22 mouse cellular contexts compared by ENCODE assay signal in genomic region chr5:142521195-142521866, GRCm38 (mm10). TPM values are rescaled to one million over a fixed set of nuclear protein-coding genes. Genes with fewer than 3 reads are reported as not detected.
DNase-seq lines count a peak whose midpoint lies in the region; ATAC-seq and TF ChIP-seq lines count a peak whose summit lies in the region.
"Had no signal": no experiment of that assay in that cellular context is flagged by ENCODE, and none has a peak within 500 bp of the region (broad histone marks: within the 10 kb centered on the region; RNA-seq: fewer than 3 reads in every experiment).

No protein-coding gene starts in this region.

- intact Hi-C loops in heart, adult 2 months (cut with DNase I), result no loop called here
- intact Hi-C loops in gastrocnemius, postnatal 14 days (cut with DNase I; ENCODE audit: low total_unique reads), result no loop called here

- whole genome bisulfite sequencing in heart, embryonic 11.5 days (ENCODE audit: insufficient replicate concordance), result 76% methylated on average over 11 of the region's 11 CpGs
- WGBS in heart, adult 2 months, result 76% methylated on average over 11 of the region's 11 CpGs
- 54% methylated on average over 11 of the region's 11 CpGs for WGBS in liver, embryonic 13.5 days (ENCODE audit: insufficient replicate concordance)

- TF ChIP-seq CTCF in heart, adult 2 months (IDR thresholded peaks at IDR 0.05), result no peak

- H3K79me2 ChIP-seq in heart, adult 2 months (replicated peaks; ENCODE audit: control insufficient read depth, insufficient read depth, low read length), result no peaks in the 10 kb centered on the region

- TF ChIP-seq EP300 in heart, adult 2 months (IDR thresholded peaks at IDR 0.05; ENCODE audit: insufficient read depth, low read depth, low read length), result no peak

- ATAC-seq in heart, embryonic 11.5 days (replicated peaks; ENCODE audit: insufficient number of reproducible peaks, low FRiP score, low TSS enrichment), result peak; percentile 87; the same call in 1 of the 2 replicates
- ATAC-seq in liver, embryonic 13.5 days (ENCODE audit: low read depth), result peak; percentile 95
- ATAC-seq: CD4-positive, CD25-positive, alpha-beta regulatory T cell, adult 4 months; forebrain, embryonic 13.5 days; hindbrain, postnatal 0 days; lung, postnatal 0 days had no signal

- no peaks in the 10 kb centered on the region for H3K9me3 ChIP-seq in heart, embryonic 11.5 days (replicated peaks; ENCODE audit: control insufficient read depth, low read length)
- no peaks in the 10 kb centered on the region; the same call in 1 of the 2 replicates for H3K9me3 ChIP-seq in ES-E14 (ENCODE audit: control insufficient read depth, insufficient read depth, low read depth, low read length)
- no peaks in the 10 kb centered on the region for H3K9me3 ChIP-seq in liver, embryonic 13.5 days (replicated peaks)
- H3K9me3 ChIP-seq: forebrain, embryonic 13.5 days; limb, embryonic 13.5 days; midbrain, embryonic 10.5 days; neural tube, embryonic 15.5 days had no signal

- no peak for DNase-seq in heart, adult 2 months
- DNase-seq in ES-E14 (ENCODE audit: low read depth, low spot score) (no peak), MN1 (ENCODE audit: low spot score) (no peak)
- DNase-seq in c-Kit-positive CD71-positive TER-119-positive erythroid progenitor cells, embryonic 14.5 days (ENCODE audit: low spot score), result peak; percentile 20
- DNase-seq in liver, embryonic 13.5 days, result peak; percentile 68
- DNase-seq in lung, postnatal 4 days, result no peak
- no peak for DNase-seq in gastrocnemius, postnatal 14 days
- DNase-seq: cerebellum, postnatal 25 days; heart, adult 11 months; heart, postnatal 14 days; kidney, adult 2 months; layer of hippocampus, postnatal 36 days had no signal

- TF ChIP-seq POLR2A in heart, adult 2 months (IDR thresholded peaks at IDR 0.05; ENCODE audit: insufficient read depth, low read depth, low read length), result no peak

- peaks cover 26% of the 10 kb centered on the region for H3K4me1 ChIP-seq in heart, embryonic 11.5 days (ENCODE audit: control insufficient read depth, insufficient read depth, low read length)
- 0 out of 2 replicates have a peak, but pooled peaks cover 3% of the 10 kb centered on the region for H3K4me1 ChIP-seq in heart, adult 2 months (ENCODE audit: control insufficient read depth, insufficient read depth, low read length)
- H3K4me1 ChIP-seq in ES-E14 (ENCODE audit: control insufficient read depth in 2 of 2, insufficient read depth in 2 of 2, low read length in 2 of 2, poor library complexity in 1 of 2), result no peaks in the 10 kb centered on the region; a peak in 1 of 4 replicates
- H3K4me1 ChIP-seq in liver, embryonic 13.5 days (replicated peaks), result peaks cover 18% of the 10 kb centered on the region
- H3K4me1 ChIP-seq: forebrain, embryonic 13.5 days had no signal

- H3K27me3 ChIP-seq in heart, embryonic 11.5 days (ENCODE audit: control insufficient read depth, insufficient read depth, low read length), result no peaks in the 10 kb centered on the region
- no peaks in the 10 kb centered on the region for H3K27me3 ChIP-seq in heart, adult 2 months (ENCODE audit: control insufficient read depth, insufficient read depth, low read length)
- H3K27me3 ChIP-seq in liver, embryonic 13.5 days, result no peaks in the 10 kb centered on the region
- H3K27me3 ChIP-seq: limb, embryonic 13.5 days; neural tube, embryonic 15.5 days had no signal

- no peak overlapping the region for H3K4me2 ChIP-seq in heart, embryonic 11.5 days
- H3K4me2 ChIP-seq in liver, embryonic 13.5 days, result peak overlapping the region; percentile 27; the same call in 1 of the 2 replicates
- H3K4me2 ChIP-seq: forebrain, embryonic 13.5 days; limb, embryonic 13.5 days; neural tube, embryonic 15.5 days had no signal

- no peaks in the 10 kb centered on the region for H3K36me3 ChIP-seq in heart, embryonic 11.5 days (ENCODE audit: control insufficient read depth, insufficient read depth, low read length)
- H3K36me3 ChIP-seq in heart, adult 2 months (ENCODE audit: control insufficient read depth, insufficient read depth, low read length), result no peaks in the 10 kb centered on the region
- H3K36me3 ChIP-seq in ES-E14 (ENCODE audit: control insufficient read depth, insufficient read depth, low read length, poor library complexity, severe bottlenecking), result no peaks in the 10 kb centered on the region; the same call in 1 of the 2 replicates
- H3K36me3 ChIP-seq in liver, embryonic 13.5 days, result no peaks in the 10 kb centered on the region
- H3K36me3 ChIP-seq: limb, embryonic 13.5 days; midbrain, embryonic 10.5 days; neural tube, embryonic 15.5 days had no signal

- H3K27ac ChIP-seq in heart, embryonic 11.5 days (ENCODE audit: low read depth, low read length), result peak overlapping the region; percentile 58; the same call in 1 of the 2 replicates
- H3K27ac ChIP-seq in heart, adult 2 months, result no peak overlapping the region
- no peak overlapping the region for H3K27ac ChIP-seq in ES-E14 (ENCODE audit: insufficient read depth, low read depth, low read length, poor library complexity, severe bottlenecking)
- H3K27ac ChIP-seq in liver, embryonic 13.5 days, result peak overlapping the region; percentile 83
- H3K27ac ChIP-seq: forebrain, embryonic 13.5 days; hindbrain, postnatal 0 days; limb, embryonic 13.5 days; midbrain, embryonic 10.5 days; neural tube, embryonic 15.5 days had no signal

- no peak overlapping the region for H3K4me3 ChIP-seq in heart, embryonic 11.5 days (ENCODE audit: low read depth, low read length)
- H3K4me3 ChIP-seq in heart, adult 2 months, result no peak overlapping the region
- no peak overlapping the region for H3K4me3 ChIP-seq in ES-E14 (ENCODE audit: insufficient read depth in 1 of 2, low read depth in 1 of 2, low read length in 2 of 2, poor library complexity in 1 of 2, severe bottlenecking in 1 of 2)
- H3K4me3 ChIP-seq in liver, embryonic 13.5 days (replicated peaks), result no peak overlapping the region
- H3K4me3 ChIP-seq: forebrain, embryonic 13.5 days; limb, embryonic 13.5 days; midbrain, embryonic 10.5 days; neural tube, embryonic 15.5 days had no signal

- H3K9ac ChIP-seq in heart, embryonic 11.5 days (ENCODE audit: low read depth, low read length), result no peak overlapping the region
- no peak overlapping the region for H3K9ac ChIP-seq in heart, adult 2 months (ENCODE audit: low read depth, low read length)
- no peak overlapping the region for H3K9ac ChIP-seq in ES-E14 (ENCODE audit: insufficient read depth, low read depth, low read length, poor library complexity, severe bottlenecking)
- peak overlapping the region; percentile 26; the same call in 1 of the 2 replicates for H3K9ac ChIP-seq in liver, embryonic 13.5 days
- H3K9ac ChIP-seq: forebrain, embryonic 13.5 days; limb, embryonic 13.5 days; neural tube, embryonic 15.5 days had no signal

- in situ Hi-C loops in ES-E14 (cut with MboI; ENCODE audit: low sequenced_read_pairs in 2 of 2, unreplicated experiment in 2 of 2), result no loop called here

TF ChIP-seq in ES-E14, 5 proteins besides CTCF, POLR2A, EP300 and RAD21:
- no peak for TF ChIP-seq HCFC1 (IDR thresholded peaks at IDR 0.05; ENCODE audit: borderline replicate concordance, insufficient read depth, low read length)
- 0 out of 2 replicates have a peak, but pooled peaks have one; percentile 21 for TF ChIP-seq MAFK (IDR thresholded peaks at IDR 0.05; ENCODE audit: insufficient read depth, low read depth, low read length)
- no peak for TF ChIP-seq ZNF384 (IDR thresholded peaks at IDR 0.05; ENCODE audit: low read depth, low read length)
- TF ChIP-seq ZC3H11A (IDR thresholded peaks at IDR 0.05; ENCODE audit: borderline replicate concordance, low read depth, low read length), result no peak
- TF ChIP-seq CHD2 (IDR thresholded peaks at IDR 0.05; ENCODE audit: low read depth, low read length), result no peak

RNA-seq across cellular contexts. Expression of gene Papolb, which starts 8.5 kb away (rescaled TPM):
- 0.37 and 0.39 TPM in 2 replicates for polyA plus RNA-seq in heart, embryonic 11.5 days (2014; fragmentation: Nextera tagmentation; extraction: Ambion mirVana)
- total RNA-seq in heart, adult 2 months (2021), result under 1 TPM in 1 of 2 experiments, not detected in 1; 0.10 TPM
- polyA plus RNA-seq in heart, adult 2 months (2012; rRNA removed), result 0.04 and 0.09 TPM in 2 replicates
- total RNA-seq in ES-E14 (2012; rRNA removed), result 3.5 and 3.6 TPM in 2 replicates
- not detected in 2 replicates for polyA plus RNA-seq in liver, embryonic 13.5 days (2015; fragmentation: Nextera tagmentation; extraction: Ambion mirVana)
- under 1 TPM; 0.10 to 0.18 TPM for total RNA-seq in gastrocnemius, postnatal 14 days (2021)
- polyA plus RNA-seq: CD4-positive, CD25-positive, alpha-beta regulatory T cell, adult 4 months; kidney, adult 2 months; small intestine, adult 2 months; stomach, embryonic 16.5 days had no signal

RNA-seq across cellular contexts. Expression of gene Radil, which starts 29.6 kb away (rescaled TPM):
- polyA plus RNA-seq in heart, embryonic 11.5 days (2014; fragmentation: Nextera tagmentation; extraction: Ambion mirVana), result 7.5 and 10.0 TPM in 2 replicates
- 1 to 10 TPM; 1.7 to 2.3 TPM for total RNA-seq in heart, adult 2 months (2021)
- polyA plus RNA-seq in heart, adult 2 months (2012; rRNA removed), result 2.2 and 3.3 TPM in 2 replicates
- 6.2 and 6.8 TPM in 2 replicates for total RNA-seq in ES-E14 (2012; rRNA removed)
- polyA plus RNA-seq in liver, embryonic 13.5 days (2015; fragmentation: Nextera tagmentation; extraction: Ambion mirVana), result 0.09 and 0.14 TPM in 2 replicates
- total RNA-seq in gastrocnemius, postnatal 14 days (2021), result 1 to 10 TPM; 2.3 to 2.4 TPM
- polyA plus RNA-seq: CD4-positive, CD25-positive, alpha-beta regulatory T cell, adult 4 months had no signal

RNA-seq across cellular contexts. Expression of gene Ap5z1, which starts 57.6 kb away (rescaled TPM):
- 6.4 and 8.1 TPM in 2 replicates for polyA plus RNA-seq in heart, embryonic 11.5 days (2014; fragmentation: Nextera tagmentation; extraction: Ambion mirVana)
- 1 to 10 TPM; 5.4 to 6.4 TPM for total RNA-seq in heart, adult 2 months (2021)
- polyA plus RNA-seq in heart, adult 2 months (2012; rRNA removed), result 13.0 and 23.6 TPM in 2 replicates
- total RNA-seq in ES-E14 (2012; rRNA removed), result 17.4 and 26.3 TPM in 2 replicates
- polyA plus RNA-seq in liver, embryonic 13.5 days (2015; fragmentation: Nextera tagmentation; extraction: Ambion mirVana), result 4.5 and 5.0 TPM in 2 replicates
- total RNA-seq in gastrocnemius, postnatal 14 days (2021), result 1 to 10 TPM; 3.4 to 3.9 TPM

Comparison
In these comparisons a context has a peak if more than half of its experiments do, and no peak if none do; other contexts are left out.
1. H3K27ac ChIP-seq: peak in heart, embryonic 11.5 days (single experiment) and liver, embryonic 13.5 days (single experiment); none in heart, adult 2 months (single experiment) and ES-E14 (single experiment).
2. DNase-seq: peak in c-Kit-positive CD71-positive TER-119-positive erythroid progenitor cells, embryonic 14.5 days (single experiment) and liver, embryonic 13.5 days (single experiment); none in heart, adult 2 months (0 of 2), ES-E14 (single experiment), MN1 (single experiment), lung, postnatal 4 days (0 of 2) and gastrocnemius, postnatal 14 days (single experiment).